Mouse (Mus musculus): ENCODE measurements around the gene Cct3. TPM values are rescaled to one million over a fixed set of nuclear protein-coding genes. Genes with fewer than 3 reads are reported as not detected.

The Cct3 gene
- polyA plus RNA-seq, 1 experiment = 165 TPM

- TF ChIP-seq POLR2A (IDR thresholded peaks at IDR 0.05; ENCODE audit: extremely low read depth, insufficient read depth, low read length) (no peak), CTCF (IDR thresholded peaks at IDR 0.05; ENCODE audit: extremely low read depth, insufficient read depth, low read length) (no peak)
- H3K4me1 ChIP-seq (ENCODE audit: control insufficient read depth, insufficient read depth, low read length) = peaks cover 6% of the 10 kb centered on the region; the same call in 1 of the 2 replicates
- no peak overlapping the region for H3K27ac ChIP-seq (ENCODE audit: insufficient read depth, low read length)
- peak overlapping the region; percentile 55 for H3K4me3 ChIP-seq (ENCODE audit: insufficient read depth, low read length)
Observed at GRCm38 (mm10) chr3:88335436-88336053, 38.6 kb downstream of the Cct3 start.

GRCm38 (mm10) chr3:88336058-88337013 lies 39.4 kb downstream of the Cct3 start, which contains the start of the genes Tmem79 and Smg5:
Tmem79 (minus strand) TSS chr3:88336148.
Smg5 (plus strand) TSS chr3:88336260.
- H3K27ac ChIP-seq (ENCODE audit: insufficient read depth, low read length) = peak within 1 kb of the TSS; percentile 89
- peak within 1 kb of the TSS; percentile 55 for H3K4me3 ChIP-seq (ENCODE audit: insufficient read depth, low read length)
- peak; percentile 96 for TF ChIP-seq POLR2A (IDR thresholded peaks at IDR 0.05; ENCODE audit: extremely low read depth, insufficient read depth, low read length)
- no peak for TF ChIP-seq CTCF (IDR thresholded peaks at IDR 0.05; ENCODE audit: extremely low read depth, insufficient read depth, low read length)
- H3K4me1 ChIP-seq (ENCODE audit: control insufficient read depth, insufficient read depth, low read length) = peaks cover 6% of the 10 kb centered on the region; the same call in 1 of the 2 replicates

GRCm38 (mm10) chr3:88337367-88338020 lies 40.6 kb downstream of the Cct3 start:
- Histone ChIP-seq H3K4me1 (ENCODE audit: control insufficient read depth, insufficient read depth, low read length) (peaks cover 6% of the 10 kb centered on the region; the same call in 1 of the 2 replicates), H3K4me3 (ENCODE audit: insufficient read depth, low read length) (peak overlapping the region; percentile 55), H3K27ac (ENCODE audit: insufficient read depth, low read length) (0 out of 2 replicates have a peak overlapping the region, but pooled peaks have one; percentile 12)
- no peak for TF ChIP-seq CTCF (IDR thresholded peaks at IDR 0.05; ENCODE audit: extremely low read depth, insufficient read depth, low read length)
- TF ChIP-seq POLR2A (IDR thresholded peaks at IDR 0.05; ENCODE audit: extremely low read depth, insufficient read depth, low read length) = no peak

GRCm38 (mm10) chr3:88338316-88338715 lies 41.4 kb downstream of the Cct3 start:
- H3K27ac ChIP-seq (ENCODE audit: insufficient read depth, low read length) = no peak overlapping the region
- H3K4me1 ChIP-seq (ENCODE audit: control insufficient read depth, insufficient read depth, low read length) = peaks cover 6% of the 10 kb centered on the region; the same call in 1 of the 2 replicates
- H3K4me3 ChIP-seq (ENCODE audit: insufficient read depth, low read length) = no peak overlapping the region
- no peak for TF ChIP-seq CTCF (IDR thresholded peaks at IDR 0.05; ENCODE audit: extremely low read depth, insufficient read depth, low read length)
- no peak for TF ChIP-seq POLR2A (IDR thresholded peaks at IDR 0.05; ENCODE audit: extremely low read depth, insufficient read depth, low read length)

- Histone ChIP-seq H3K4me1 (ENCODE audit: control insufficient read depth, insufficient read depth, low read length) (peaks cover 6% of the 10 kb centered on the region; the same call in 1 of the 2 replicates), H3K27ac (ENCODE audit: insufficient read depth, low read length) (no peak overlapping the region), H3K4me3 (ENCODE audit: insufficient read depth, low read length) (no peak overlapping the region)
- TF ChIP-seq CTCF (IDR thresholded peaks at IDR 0.05; ENCODE audit: extremely low read depth, insufficient read depth, low read length) (no peak), POLR2A (IDR thresholded peaks at IDR 0.05; ENCODE audit: extremely low read depth, insufficient read depth, low read length) (no peak)
Observed at GRCm38 (mm10) chr3:88339006-88339405, 42.1 kb downstream of the Cct3 start.

- H3K27ac ChIP-seq (ENCODE audit: insufficient read depth, low read length) = no peak overlapping the region
- TF ChIP-seq POLR2A (IDR thresholded peaks at IDR 0.05; ENCODE audit: extremely low read depth, insufficient read depth, low read length) (no peak), CTCF (IDR thresholded peaks at IDR 0.05; ENCODE audit: extremely low read depth, insufficient read depth, low read length) (no peak)
- no peaks in the 10 kb centered on the region for H3K4me1 ChIP-seq (ENCODE audit: control insufficient read depth, insufficient read depth, low read length)
- H3K4me3 ChIP-seq (ENCODE audit: insufficient read depth, low read length) = no peak overlapping the region
Observed at GRCm38 (mm10) chr3:88350732-88351131, 53.8 kb downstream of the Cct3 start.

GRCm38 (mm10) chr3:88352907-88353306 lies 56.0 kb downstream of the Cct3 start:
- H3K4me1 ChIP-seq (ENCODE audit: control insufficient read depth, insufficient read depth, low read length) = no peaks in the 10 kb centered on the region; the same call in 1 of the 2 replicates
- H3K27ac ChIP-seq (ENCODE audit: insufficient read depth, low read length) = no peak overlapping the region
- H3K4me3 ChIP-seq (ENCODE audit: insufficient read depth, low read length) = no peak overlapping the region
- TF ChIP-seq POLR2A (IDR thresholded peaks at IDR 0.05; ENCODE audit: extremely low read depth, insufficient read depth, low read length) (no peak), CTCF (IDR thresholded peaks at IDR 0.05; ENCODE audit: extremely low read depth, insufficient read depth, low read length) (no peak)

GRCm38 (mm10) chr3:88354396-88355165 lies 57.7 kb downstream of the Cct3 start:
- Histone ChIP-seq H3K4me1 (ENCODE audit: control insufficient read depth, insufficient read depth, low read length) (no peaks in the 10 kb centered on the region; the same call in 1 of the 2 replicates), H3K27ac (ENCODE audit: insufficient read depth, low read length) (no peak overlapping the region), H3K4me3 (ENCODE audit: insufficient read depth, low read length) (no peak overlapping the region)
- TF ChIP-seq POLR2A (IDR thresholded peaks at IDR 0.05; ENCODE audit: extremely low read depth, insufficient read depth, low read length) = no peak
- 0 out of 2 replicates have a peak, but pooled peaks have one; percentile 30 for TF ChIP-seq CTCF (IDR thresholded peaks at IDR 0.05; ENCODE audit: extremely low read depth, insufficient read depth, low read length)
